Comparison of ENCODE assay signal across 10 mouse cellular contexts in the genomic region with DNA sequence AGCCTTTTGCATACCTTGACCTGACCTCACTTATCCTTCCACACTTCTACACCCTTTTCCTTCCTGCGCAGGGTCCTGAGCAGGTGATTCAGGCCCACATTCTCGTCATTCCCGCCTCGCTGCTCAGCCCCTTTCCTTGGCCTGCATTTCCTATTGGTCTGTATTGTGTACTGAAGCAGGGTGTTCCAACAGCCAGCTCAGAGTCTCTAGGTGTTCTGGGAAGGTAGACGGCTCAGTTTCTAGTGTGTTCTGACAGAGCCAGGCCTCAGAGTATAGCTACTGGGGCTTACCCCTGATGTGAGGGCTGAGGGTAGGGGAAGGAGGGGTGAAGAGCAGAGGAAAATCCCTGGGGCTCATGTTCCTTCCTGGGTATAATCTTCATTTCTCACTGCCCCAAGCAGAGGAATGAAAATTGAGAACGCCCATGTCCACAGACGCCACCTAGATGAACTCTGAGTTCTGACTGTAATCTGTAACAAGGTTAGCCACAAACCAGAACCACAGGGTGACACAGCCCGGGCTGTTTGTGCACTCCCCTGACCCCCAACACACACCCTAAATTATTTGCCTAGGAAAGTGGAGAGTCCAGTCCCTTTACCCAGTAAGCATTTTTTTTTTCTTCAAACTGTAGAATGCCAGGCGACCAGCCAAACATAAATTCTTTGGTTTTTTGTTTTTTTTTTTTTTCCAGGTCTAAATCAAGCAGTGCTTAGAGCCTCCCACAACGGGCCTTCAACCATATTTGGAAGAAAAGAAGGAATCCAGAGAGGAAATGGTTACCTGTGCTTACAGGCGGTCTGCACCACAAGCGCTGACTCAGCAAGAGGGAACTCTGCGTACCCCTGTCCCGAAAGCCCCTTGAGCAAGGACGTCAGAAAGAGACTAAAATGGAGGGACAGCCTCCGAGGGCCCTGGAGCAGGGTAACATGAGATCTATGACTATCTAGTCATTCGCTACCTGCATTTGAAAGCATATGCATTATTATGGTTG.
DNase-seq lines count a peak whose midpoint lies in the region; ATAC-seq and TF ChIP-seq lines count a peak whose summit lies in the region.
"Had no signal": no experiment of that assay in that cellular context is flagged by ENCODE, and none has a peak within 500 bp of the region (broad histone marks: within the 10 kb centered on the region; RNA-seq: fewer than 3 reads in every experiment).

No protein-coding gene starts in this region.

- no peaks in the 10 kb centered on the region for H3K36me3 ChIP-seq in limb, embryonic 14.5 days (ENCODE audit: control insufficient read depth, insufficient read depth, low read length)
- no peaks in the 10 kb centered on the region for H3K36me3 ChIP-seq in limb, embryonic 10.5 days
- H3K36me3 ChIP-seq in megakaryocyte, embryonic 14.5 days (replicated peaks; ENCODE audit: low read length) = no peaks in the 10 kb centered on the region

- peaks cover 15% of the 10 kb centered on the region for H3K4me1 ChIP-seq in limb, embryonic 14.5 days (ENCODE audit: control insufficient read depth, insufficient read depth, low read length)
- H3K4me1 ChIP-seq in limb, embryonic 10.5 days = peaks cover 31% of the 10 kb centered on the region
- H3K4me1 ChIP-seq in megakaryocyte, embryonic 14.5 days = peaks cover 27% of the 10 kb centered on the region

- H3K9ac ChIP-seq in limb, embryonic 14.5 days (ENCODE audit: low read depth, low read length, severe bottlenecking) = no peak overlapping the region

- no peaks in the 10 kb centered on the region for H3K27me3 ChIP-seq in limb, embryonic 14.5 days (ENCODE audit: control insufficient read depth, insufficient read depth, low read length)
- H3K27me3 ChIP-seq in limb, embryonic 10.5 days (ENCODE audit: low read depth, poor library complexity, severe bottlenecking) = peaks cover 34% of the 10 kb centered on the region
- H3K27me3 ChIP-seq in megakaryocyte, embryonic 14.5 days (replicated peaks) = peaks cover 57% of the 10 kb centered on the region

- 0 out of 2 replicates have a peak, but pooled peaks have one; percentile 51 for ATAC-seq in limb, embryonic 14.5 days (ENCODE audit: low FRiP score, low read depth)
- ATAC-seq in CD4-positive, CD25-positive, alpha-beta regulatory T cell, adult 4 months = peak; percentile 24
- ATAC-seq in activated CD4-positive, CD25-positive, alpha-beta regulatory T cell, adult 4 months = peak; percentile 25

- H3K9me3 ChIP-seq in limb, embryonic 14.5 days (ENCODE audit: control insufficient read depth, low read length) = peaks cover 1% of the 10 kb centered on the region; the same call in 1 of the 2 replicates
- no peaks in the 10 kb centered on the region for H3K9me3 ChIP-seq in limb, embryonic 10.5 days (replicated peaks)
- H3K9me3 ChIP-seq in megakaryocyte, embryonic 14.5 days = peaks cover 19% of the 10 kb centered on the region

- TF ChIP-seq POLR2A in limb, embryonic 14.5 days (IDR thresholded peaks at IDR 0.05; ENCODE audit: borderline replicate concordance, extremely low read depth, insufficient read depth, insufficient read length) = no peak

- no peak overlapping the region for H3K4me2 ChIP-seq in limb, embryonic 14.5 days (replicated peaks; ENCODE audit: low read depth, low read length, severe bottlenecking)

- H3K4me3 ChIP-seq in limb, embryonic 14.5 days (replicated peaks; ENCODE audit: low read length) = no peak overlapping the region
- no peak overlapping the region for H3K4me3 ChIP-seq in limb, embryonic 10.5 days
- H3K4me3 ChIP-seq in megakaryocyte, embryonic 14.5 days (replicated peaks) = peak overlapping the region; percentile 64

- WGBS in limb, embryonic 14.5 days = 50% methylated on average over 17 of the region's 17 CpGs
- 67% methylated on average over 17 of the region's 17 CpGs for WGBS in limb, embryonic 10.5 days

- H3K27ac ChIP-seq in limb, embryonic 14.5 days (replicated peaks; ENCODE audit: low read depth, low read length) = no peak overlapping the region
- no peak overlapping the region for H3K27ac ChIP-seq in limb, embryonic 10.5 days

- DNase-seq in limb, embryonic 14.5 days (ENCODE audit: low spot score) = peak; percentile 38
- DNase-seq in limb, embryonic 10.5 days (ENCODE audit: low spot score) = no peak
- no peak for DNase-seq in cerebellum, postnatal 25 days
- no peak for DNase-seq in urinary bladder, postnatal 10 days (ENCODE audit: low spot score)
- no peak for DNase-seq in adrenal gland, postnatal 25 days
- DNase-seq: gastrocnemius, postnatal 10 days; left cerebral cortex, postnatal 4 days had no signal
